Mouse (Mus musculus): ENCODE data around the gene St3gal3. TPM values are rescaled to one million over a fixed set of nuclear protein-coding genes. Genes with fewer than 3 reads are reported as not detected.

Gene St3gal3
- total RNA-seq, 4 experiments from 2014 or later = 61.5 to 67.5 (median 67.2) TPM

DNA sequence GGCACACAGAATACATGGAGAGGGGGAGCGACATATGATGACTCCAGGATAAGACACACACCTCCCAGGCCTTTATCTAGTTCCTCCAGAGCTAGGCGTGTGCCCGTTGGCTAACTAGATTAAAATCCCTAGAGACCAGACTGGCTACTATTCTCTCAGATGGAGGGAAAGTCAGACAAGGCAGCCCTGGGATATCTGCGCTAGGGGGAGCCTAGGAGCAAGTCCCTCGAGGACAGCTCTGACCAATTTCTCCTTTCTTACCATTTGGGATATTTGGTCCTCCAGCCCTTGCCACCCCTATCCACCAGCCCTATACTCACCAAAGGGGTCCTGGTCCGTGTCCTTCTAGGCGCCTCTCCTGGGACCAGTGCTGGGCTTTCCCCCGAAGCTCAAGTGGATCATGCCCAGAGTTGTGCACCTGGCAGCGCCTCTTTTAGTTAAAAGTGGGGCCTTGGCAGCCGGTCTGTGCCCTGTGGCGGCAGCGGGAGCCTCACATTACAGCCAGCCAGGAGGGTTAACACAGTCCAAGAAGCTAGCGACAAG is 205.9 kb downstream of the St3gal3 start:
- no peak for DNase-seq (ENCODE audit: low spot score)

DNA sequence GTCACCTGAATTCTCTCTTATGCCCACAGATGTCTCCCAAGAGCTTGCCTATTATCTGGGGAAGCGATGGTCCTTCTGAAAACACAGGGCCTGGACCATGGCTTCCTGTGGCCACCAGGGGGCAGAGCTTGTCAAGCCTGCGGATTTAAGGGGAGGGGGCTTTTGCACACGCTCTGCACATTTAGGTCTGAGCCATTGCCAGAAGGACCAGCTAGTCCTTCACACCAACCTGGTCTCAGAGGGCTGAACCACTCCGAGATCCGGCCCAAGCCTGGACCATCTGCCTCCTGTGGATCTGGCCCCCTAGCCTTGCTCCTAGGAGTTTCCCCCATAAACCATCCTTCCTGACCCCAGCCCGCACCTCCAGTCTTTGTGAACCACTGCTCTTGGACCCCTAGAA is 206.5 kb downstream of the St3gal3 start:
- no peak for DNase-seq (ENCODE audit: low spot score)

DNA sequence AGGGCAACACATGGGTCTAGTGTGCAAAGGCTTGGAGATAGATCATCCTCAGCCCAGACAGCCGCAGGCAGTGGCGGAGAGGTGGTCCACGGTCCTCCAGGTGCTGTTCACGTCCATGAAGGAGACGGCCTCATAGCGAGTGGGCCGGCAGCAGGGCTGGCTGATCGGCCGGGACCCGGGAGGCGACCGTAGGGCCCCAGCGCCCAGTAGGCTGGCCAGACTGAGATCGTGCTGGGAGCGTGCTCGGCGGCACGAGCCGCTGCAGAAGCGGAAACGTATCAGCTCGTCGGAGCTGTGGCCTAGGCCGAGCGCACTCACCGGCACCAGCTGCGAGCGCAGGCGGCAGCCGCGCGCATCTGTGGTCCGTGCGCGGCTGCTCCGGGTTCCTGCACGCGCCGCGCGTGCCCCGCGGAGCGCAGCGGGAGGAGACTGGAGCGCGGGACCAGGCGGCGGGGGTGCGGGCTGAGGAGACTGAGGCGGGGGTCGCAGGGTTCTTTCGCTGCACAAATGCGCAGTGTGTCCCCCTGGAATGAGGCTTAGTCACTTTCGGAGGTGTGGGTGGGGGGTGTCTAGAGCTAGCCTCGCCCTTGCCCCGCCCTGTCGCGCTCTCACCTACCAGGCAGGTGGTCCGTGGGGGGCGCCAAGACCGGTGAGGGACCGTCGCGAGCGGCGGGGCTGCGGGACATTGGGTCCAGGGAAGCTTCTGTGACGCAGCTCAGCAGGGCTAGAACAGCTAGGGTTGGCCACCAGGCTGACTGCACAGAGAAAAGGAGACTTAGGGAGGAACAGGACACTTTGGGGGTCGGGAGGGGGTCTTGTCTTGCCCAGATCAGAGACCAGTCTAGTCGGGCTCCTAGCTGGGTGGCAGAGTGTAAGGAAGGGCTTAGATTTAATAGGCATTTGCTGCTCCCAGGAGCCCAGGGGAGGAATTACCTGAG is 207.9 kb downstream of the St3gal3 start:
- DNase-seq (ENCODE audit: low spot score) = no peak

DNA sequence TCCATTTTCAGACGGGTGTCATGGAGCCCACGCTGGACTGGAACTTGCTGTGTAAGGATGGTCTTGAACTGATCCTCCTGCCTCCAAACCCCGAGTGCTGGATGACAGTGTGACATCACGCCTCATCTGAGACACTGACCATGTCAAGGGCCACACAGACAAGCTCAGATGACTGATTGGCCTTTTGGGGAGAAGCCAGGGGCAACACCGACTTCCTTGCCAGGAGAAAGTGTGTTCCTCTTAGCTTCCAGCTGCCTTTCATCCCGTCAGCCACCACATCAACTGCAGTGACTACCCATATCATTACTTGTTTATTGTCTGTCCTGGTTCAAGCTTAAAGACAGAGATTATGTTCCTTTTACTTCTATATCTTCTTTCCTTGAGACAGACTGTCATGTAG is 209.8 kb downstream of the St3gal3 start:
- no peak for DNase-seq (ENCODE audit: low spot score)

DNA sequence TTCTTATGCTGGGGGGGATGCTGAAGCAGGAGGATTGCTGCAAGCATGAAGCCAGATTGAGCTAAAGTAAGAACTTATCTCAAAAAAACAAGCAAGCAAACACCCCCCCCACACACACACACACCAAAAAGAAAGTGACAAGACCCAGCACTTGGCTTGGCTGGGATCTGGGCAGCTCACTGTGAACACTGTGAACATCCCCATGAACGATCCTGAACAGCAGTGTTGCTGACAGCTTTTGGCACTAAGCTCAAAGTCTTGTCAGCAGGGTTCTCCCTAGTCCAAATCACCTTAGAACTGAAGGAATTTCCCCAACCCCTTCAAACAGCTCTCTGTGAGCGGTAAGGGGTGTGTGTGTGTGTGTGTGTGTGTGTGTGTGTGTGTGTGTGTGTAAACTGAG is 211.3 kb downstream of the St3gal3 start:
- DNase-seq (ENCODE audit: low spot score) = no peak

DNA sequence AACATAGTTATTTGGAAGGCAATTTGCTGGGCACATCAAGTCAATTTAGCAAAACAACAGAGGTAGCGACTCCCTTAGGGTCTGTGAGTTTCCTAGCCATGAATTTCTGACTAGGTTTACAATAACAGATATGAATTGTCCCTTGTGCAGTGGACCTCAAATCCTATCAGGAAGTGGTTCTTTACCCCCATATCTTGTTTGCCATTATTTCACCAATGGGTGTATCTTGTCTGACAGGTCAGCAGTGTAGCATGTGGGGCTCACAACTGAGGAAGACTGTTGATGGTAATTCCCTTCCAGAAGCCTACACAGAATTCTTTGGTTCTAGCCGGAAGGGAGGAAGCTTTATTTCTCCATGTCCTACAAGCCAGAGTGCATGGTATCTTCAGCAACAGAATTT is 213.4 kb downstream of the St3gal3 start:
- no peak for DNase-seq (ENCODE audit: low spot score)

DNA sequence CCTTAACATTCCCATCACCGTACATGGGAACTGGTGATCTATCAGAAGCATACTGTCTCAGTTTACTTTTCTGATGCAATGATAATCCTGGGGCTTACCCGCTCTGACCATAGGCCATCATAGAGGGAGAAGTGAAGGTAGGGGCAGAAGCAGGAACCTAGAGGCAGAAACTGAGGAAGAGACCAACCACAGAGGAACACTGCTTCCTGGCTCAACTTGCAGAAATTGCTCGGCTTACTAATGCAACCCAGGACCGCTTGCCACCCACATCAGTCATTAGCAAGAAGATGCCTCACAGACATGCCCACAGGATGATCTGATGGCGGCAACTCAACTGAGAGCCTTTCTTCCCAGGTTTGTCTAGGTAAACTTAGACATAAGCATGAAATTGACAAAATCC is 216.0 kb downstream of the St3gal3 start:
- DNase-seq (ENCODE audit: low spot score) = no peak

DNA sequence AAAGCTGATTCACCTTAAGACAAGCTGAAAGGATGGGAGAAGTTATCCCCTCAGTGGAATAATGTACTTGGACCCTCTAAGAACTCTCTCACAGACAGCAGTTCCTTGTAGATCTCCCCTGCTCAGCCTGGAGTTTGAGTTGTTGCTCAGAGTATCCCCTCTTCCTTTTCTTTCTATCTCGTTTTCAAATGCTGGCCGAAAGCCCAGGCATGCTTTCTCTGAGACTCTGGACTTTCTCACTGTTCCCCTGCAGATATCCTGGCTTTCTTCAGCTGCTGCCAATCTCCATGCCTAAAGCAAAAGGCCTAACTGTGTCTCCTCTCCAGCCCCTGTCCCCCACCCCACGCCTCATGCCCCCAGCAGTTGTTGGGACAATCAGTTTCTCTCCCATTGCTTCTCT is 216.5 kb downstream of the St3gal3 start:
- no peak for DNase-seq (ENCODE audit: low spot score)

DNA sequence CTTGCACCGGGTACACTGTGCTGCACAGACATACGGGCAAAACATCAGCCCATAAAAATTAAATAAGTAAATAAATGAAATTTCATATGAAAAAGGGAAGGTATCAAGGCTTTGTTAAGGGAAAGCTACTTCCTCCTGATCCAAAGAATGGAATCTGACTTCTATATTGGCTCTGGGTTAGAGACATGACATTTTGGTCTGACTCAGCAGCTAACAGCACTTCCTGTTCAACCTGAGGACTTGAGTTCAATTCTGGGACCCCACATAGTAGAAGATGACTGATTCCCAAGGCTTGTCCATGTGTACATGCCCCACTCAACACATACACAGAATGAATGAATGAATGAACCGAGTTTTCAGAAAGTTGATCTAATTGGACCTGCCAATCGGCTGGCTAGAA is 216.9 kb downstream of the St3gal3 start:
- no peak for DNase-seq (ENCODE audit: low spot score)

DNA sequence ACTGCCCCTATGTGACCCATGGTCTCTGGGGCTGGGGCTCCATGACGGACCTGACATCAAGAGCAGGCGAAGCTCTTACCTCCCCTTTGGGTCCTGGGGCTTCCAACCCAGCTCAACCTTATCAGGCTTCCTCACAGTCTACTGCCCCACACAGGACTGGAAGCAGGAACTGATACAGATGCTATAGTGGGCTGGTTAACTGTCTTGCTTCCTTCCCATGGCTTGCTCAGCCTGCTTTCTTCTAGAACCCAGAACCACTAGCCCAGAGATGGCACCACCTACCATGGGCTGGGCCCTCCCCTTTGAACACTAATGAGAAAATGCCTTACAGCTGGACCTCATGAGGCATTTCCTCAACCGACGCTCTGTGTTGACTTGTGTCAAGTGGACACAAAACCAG is 217.3 kb downstream of the St3gal3 start:
- DNase-seq (ENCODE audit: low spot score) = no peak

DNA sequence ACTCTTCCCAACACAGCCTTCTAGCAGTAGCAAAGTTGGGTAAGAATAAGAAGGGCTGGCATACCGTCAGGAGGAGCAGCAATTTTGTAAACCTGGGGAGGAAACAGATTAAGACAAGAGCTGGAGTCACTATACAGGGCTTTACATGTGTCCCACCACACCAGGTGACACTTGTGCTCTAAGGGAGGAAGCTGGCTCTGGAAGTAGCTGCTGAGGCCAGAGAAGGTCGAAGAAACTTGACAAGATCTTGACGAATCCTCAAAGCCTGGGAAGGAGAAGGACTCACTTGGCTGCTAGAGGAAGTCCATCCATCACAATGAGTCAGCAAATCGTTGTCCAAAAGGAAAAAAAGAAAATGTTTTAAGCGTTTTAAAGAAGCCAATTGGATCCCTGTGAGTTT is 218.3 kb downstream of the St3gal3 start:
- no peak for DNase-seq (ENCODE audit: low spot score)

DNA sequence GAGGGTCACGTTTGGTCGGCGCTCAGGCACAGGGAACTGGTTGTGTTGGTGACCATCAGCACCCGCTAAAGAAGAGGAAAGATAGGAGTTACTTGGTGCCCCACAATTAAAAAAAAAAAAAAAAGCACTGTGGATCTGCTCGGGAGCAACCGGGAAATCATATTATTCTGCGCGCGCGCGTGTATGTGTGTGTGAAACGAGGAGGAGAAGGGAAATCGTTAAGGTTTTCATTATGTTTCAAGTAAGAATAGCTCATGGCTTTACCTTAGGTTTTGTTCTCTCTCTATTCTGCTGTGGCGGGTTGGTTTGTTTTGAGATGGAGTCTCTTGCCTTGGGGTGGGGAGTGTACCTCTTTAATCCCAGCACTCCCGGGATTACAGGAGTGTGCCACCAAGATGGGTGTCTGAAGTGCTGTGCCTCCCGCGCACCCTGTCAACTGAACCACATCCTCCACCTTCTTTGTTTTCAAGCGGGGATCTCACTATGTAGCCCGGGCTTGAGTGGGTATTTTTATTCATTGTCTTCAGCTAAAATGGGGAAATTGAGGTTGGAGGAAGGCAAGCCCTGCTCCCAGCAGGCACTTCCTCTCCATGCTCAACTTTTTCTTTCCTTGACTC is 219.1 kb downstream of the St3gal3 start:
- no peak for DNase-seq (ENCODE audit: low spot score)

DNA sequence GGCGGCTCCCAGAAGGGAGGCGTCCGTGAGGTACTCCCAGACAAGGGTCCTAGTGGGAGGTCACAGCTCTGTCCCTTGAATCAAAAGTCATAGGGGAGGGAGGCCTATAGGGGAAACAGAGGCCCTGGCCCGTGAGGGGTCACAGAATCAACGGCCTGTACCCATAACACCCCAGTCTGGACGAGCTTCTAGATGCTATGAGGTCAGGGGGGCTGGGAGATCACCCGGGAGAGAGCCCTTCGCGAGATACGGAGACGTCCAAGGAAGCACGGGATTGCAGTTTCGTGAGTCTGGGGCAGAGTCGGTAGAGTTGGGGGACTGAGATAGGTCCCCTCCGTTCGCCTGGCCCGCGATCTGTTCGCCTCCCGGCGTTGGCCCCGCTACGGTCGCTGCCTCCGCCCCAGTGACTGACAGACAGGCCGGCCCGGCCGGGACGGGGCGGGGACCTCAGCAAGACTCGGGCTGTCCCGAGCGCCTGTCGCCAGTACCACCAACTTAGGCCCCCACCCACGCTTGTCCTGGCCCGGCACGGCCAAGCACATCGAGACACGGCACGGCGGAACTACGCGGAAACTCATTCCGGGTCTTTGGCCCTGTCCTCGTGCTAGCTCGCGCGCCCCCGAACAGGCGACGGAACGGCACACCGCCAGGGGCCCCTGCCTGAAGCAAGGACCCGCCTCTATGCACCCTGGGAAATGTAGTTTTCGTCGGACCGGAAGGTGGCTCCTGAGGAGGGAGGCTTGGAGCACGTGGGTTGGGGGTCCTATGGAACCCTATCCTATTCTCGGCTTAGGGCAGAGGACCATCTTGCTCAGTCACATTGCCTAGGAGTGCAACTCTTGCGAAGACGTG is 219.9 kb downstream of the St3gal3 start, which contains the start of gene Ipo13:
TSS of gene Ipo13 (minus strand) at position 409 of the 852 bp plus-strand sequence.
- peak; percentile 96 for DNase-seq (ENCODE audit: low spot score)

DNA sequence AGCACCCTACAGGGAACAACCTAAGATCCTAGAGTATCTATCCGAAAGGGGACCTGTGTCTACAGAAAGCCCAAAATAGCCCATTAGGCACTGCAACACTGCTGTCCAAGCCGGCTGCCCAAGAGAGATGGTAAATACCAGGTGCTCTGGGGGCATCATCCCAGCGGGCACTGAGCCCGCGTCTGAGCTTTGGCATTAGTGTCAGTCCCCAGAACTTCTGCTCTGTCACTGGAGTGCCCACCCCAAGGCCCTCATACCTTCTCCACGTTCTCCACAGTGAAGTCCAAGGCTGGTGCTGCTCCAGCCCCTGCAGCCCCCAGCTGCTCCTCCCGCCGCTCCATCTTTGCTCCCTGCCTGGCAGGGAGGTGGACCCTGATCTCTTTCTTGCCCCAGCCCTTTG is 220.7 kb downstream of the St3gal3 start:
- DNase-seq (ENCODE audit: low spot score) = no peak

DNA sequence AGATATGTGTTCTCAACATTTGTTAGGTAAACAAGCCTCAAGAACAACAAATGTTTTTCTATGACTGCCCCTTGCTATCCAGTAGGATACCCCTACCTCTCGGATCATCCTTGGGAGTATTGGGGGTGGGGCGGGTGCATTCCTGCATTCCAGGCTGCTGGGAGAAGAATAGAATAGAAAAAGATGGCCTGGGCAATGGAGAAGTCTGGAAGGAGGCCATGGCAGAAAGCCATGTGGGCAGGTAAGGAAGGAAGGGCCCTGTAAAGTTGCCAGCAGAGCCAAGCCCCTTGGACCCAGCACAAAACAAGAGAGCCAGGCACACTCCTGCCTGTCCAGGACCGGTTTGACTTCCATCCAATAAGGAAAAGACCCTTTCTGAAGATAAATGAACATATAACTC is 221.3 kb downstream of the St3gal3 start:
- no peak for DNase-seq (ENCODE audit: low spot score)

DNA sequence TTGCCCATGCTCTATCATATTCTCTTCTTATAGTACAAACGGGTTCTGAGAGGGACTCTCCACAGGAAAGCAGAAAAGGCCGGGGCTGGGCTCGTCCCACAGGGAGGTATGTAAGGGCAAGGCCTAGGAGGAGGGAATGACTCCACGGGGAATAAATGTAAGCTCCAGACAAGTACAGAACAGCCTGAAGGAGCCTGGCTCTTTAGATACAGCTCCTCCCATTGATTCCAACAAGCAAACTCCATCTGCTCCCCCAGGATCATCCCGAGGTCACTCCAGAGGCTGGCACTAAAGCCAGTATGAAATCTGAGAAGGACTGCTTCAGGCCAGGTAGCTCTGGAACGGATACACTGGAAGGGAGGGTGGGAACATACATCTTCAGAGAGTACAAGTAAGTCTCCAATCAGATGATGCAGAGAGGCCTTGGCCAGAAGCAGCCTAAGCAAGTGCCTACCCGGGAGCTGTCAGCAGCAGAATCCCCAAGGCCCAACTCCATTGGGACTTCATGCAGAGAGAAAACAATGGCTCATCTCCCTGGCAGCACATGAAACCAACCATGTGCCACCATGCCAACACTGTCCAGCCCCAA is 221.9 kb downstream of the St3gal3 start:
- DNase-seq (ENCODE audit: low spot score) = no peak

DNA sequence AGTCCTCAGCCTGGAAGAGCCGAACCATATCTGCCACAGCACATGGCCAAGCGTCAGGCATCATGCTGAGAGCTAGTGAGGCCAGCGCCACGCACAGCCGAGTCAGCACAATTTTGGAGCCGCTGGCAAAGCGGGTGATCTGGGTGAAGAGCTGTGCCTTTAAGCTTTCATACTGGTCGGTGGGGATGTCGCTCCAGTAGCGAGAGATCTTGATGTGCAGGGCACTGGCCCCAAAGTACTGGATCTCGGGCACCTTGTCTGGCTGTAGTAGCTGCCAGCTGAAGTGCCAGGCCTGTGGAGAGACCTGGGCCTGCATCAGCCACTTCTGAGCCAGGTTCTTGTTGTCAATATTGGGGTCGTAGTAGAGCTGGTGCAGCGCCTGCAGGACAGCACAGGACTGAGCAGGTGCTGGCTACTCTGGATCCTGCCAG is 222.6 kb downstream of the St3gal3 start:
- DNase-seq (ENCODE audit: low spot score) = no peak

DNA sequence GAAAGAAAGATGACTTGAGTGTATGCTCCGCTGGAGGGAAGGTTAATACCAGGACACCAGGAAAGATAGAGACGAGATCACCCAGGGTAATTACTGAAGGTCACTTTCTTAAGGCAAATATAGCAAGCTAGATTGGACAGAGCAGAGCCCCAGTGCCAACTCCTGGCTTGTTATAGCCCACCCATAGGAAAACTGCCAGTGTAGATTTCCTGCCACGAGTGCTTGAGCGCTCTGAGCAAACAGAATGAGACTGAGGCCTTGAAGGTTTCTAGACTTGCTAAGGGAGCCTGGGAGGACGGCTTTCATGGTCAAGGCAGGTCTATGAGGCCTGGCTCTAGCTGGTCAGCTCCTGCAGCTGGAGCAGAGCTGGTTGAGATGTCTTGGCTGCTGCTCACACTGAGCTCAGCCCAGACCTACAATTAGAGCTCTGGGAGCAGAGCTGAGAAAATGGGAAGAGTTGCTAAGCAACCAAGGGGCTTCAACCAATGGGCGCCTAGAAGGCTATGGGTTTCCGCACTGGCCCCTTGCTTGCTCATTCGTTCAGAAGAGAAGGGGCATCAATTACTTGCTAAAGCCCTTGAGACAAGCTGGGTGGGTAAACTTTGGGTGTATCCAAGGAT is 225.8 kb downstream of the St3gal3 start:
- no peak for DNase-seq (ENCODE audit: low spot score)

DNA sequence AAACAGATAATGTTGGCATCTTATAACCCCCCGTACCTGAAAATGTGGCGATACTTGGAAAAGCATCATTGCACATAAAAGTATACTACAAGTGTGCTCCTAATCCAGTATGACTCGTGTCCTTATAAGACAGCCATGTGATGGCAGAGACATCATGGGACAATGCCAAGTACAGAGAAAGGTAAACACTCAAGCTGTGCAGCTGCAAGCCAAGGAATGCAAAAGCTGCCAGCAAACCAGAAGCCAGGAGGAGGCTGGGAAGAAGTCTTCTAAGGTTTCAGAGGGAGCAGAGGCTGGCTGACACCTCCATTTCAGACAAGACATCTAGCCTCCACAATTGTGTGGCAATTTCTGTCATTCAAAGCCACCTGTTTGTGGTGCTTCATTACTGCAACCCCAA is 228.5 kb downstream of the St3gal3 start:
- DNase-seq (ENCODE audit: low spot score) = no peak

DNA sequence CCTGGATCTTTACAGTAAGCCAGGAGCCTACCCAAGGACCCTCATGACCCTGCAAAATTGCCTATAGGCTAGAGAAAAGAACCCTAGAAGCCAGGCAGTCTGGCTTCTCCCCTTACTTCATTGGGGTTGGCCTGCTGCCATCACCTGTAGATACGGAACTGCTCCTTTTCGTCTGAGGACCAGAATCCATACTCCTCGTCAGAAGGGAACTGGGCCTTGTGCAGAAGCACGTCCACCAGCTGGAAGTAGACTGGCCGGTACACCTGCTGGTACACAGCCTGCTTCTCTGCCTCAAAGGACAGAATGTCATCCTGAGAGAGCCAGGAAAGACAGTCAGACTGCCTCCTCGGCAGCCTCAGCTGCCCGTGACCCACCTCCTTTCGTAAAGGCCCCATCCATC is 230.0 kb downstream of the St3gal3 start:
- DNase-seq (ENCODE audit: low spot score) = no peak

DNA sequence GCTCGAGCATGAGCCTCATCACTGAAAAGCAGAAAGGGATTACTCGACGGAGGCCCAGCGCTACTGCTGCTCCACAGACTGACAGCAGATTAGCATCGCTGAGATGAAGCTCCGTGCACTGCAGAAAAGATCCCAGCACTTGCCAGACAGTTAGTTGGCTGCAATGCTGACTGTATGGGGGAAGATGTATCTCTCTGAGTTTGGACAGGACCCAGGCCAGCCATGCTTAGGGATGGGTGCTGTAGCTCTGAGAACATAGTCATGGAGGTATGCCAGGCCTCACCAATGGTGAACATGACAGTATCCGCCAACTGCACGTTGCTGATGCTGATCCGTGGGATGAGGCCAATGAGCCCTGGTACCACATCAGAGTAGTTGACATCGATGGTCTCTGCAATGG is 230.6 kb downstream of the St3gal3 start:
- no peak for DNase-seq (ENCODE audit: low spot score)

Measured in heart, adult 8-10 months (tissue).